Mouse (Mus musculus): ENCODE measurements around the gene Thop1.

Gene Thop1

DNA sequence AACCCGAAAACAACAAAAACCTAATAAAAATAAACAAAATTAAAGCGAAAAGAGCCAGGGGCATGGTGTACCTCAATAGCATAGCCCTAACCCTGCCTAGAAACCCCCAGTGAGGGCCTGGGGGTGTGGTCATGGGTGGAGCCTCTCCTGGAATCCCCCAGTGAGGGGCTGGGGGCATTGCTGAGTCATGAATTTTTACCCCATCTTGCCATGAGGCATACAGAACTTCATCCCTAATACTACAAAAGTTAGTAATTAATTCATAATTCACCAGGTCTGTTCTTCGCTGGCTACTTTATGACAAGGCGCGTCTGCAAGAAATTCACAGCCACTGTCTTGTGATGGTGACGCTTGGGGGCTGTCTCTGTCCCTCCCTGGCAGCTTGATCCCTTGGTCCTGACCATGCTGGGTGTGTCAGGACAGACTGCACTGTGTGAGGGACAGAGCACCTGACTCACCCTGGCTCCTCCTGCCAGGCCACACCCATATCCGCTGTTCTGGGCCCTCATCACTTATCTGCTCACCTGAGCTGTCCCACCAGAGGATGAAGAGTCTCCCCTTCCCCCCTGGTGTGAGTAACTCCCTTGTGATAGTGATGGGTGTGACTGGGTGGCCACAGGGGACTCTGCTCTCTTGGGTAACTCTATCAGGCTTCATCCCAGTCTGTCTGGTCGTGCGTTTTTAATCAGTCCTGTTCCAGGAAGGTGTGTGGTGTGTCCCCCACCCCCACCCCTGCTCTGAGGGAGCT lies 25.3 kb downstream of the Thop1 start:
- in situ Hi-C loops (cut with MboI; ENCODE audit: unreplicated experiment in 2 of 2): loop anchor here (5.0 kb wide), 3 partner anchors 32 to 77 kb away; no protein-coding TSS in a partner anchor

DNA sequence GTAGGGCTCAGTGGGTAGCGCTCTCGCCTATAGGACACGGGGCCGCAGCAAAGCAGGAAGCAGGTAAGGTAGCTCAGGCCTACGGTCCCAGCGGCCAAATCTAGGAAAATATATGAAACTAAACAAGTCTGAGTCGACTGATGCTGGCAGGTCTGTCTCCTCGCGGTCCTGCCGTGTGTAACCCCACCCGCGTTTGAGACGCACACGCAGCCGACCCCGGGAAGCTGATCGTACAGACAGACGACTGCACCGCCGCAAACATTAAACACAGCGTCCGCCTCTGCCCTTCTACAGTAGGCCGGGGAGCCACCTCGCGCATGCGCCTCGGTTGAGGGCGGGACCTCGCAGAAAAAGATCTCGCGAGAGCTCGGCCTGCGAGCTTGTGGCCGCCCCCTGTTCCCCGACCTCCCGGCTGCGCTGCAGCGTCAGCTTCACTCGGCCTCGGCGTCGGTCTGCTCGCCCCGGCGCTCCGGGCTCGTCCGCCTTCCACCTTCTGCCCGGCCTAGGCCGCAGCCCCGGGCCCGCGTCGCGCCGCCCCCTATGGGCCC lies 35.8 kb downstream of the Thop1 start, which contains the start of gene Map2k2:
Gene Map2k2, plus strand, starts transcription at position 351 of the 548 bp plus-strand sequence.
- in situ Hi-C loops (cut with MboI; ENCODE audit: unreplicated experiment in 2 of 2): no loop called here

DNA sequence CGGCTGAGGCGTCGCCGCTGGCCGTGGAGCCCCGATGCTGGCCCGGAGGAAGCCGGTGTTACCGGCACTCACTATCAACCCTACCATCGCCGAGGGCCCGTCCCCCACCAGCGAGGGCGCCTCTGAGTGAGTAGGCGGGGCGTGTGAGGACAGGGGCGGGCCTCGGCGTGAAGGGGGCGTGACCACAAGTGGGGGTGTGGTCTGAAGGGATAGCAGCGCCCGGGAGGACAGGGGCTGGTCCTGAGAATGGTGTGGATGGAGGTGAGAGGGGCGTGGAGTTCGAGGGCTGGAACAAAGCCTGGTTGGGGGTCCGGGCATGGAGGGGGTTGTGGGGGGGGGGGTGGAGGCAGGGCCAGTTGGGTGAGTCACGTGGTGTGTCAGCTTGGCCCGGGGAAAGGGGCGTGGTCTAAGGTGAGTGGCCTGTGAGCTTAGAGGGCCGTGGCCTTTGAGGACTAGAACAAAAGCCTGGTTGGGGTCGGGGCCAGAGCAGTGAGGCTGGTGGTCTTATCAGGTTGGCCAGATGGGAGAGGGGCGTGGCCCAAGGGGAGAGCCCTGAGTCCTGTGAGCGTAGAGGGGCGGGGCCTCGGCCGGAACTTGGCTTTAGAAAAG lies 36.4 kb downstream of the Thop1 start:
- in situ Hi-C loops (cut with MboI; ENCODE audit: unreplicated experiment in 2 of 2): no loop called here

DNA sequence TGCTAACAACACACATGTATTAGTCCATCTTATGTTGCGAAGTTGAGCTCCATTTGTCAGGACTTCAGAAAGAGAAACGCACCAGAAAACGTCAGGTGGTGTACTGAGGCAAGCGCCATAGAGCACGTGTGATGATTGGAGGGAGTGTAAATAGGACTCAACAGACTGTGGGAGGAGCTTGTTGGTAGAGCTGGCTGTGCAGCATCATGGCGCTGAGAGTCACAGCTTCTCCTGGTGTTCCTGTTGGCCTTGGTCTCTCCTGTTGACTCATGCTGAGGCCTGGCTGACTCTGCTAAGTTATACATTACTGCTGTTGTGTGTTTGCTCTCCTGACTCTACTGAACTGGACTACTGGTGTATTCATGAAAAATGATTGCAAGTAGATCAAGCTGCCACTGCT lies 43.1 kb downstream of the Thop1 start:
- in situ Hi-C loops (cut with MboI; ENCODE audit: unreplicated experiment in 2 of 2): no loop called here

DNA sequence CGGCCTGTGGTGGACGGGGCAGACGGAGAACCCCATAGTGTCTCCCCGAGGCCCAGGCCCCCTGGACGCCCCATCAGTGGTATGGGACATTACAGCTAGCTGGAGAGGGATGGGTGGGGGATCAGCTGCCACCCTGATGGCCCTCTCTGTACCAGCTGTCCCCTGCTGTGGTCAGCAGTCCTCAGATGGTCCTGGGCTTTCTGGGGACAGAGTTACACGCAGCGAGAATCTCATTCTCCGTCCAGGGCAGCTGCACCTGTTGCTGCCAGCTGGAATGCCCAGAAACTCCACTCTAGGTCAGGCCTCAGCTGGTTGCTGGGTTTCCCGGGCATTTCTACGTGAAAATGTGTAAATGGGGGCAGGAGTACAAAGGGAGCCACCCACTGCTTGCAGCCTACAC lies 49.8 kb downstream of the Thop1 start:
- in situ Hi-C loops (cut with MboI; ENCODE audit: unreplicated experiment in 2 of 2): no loop called here

DNA sequence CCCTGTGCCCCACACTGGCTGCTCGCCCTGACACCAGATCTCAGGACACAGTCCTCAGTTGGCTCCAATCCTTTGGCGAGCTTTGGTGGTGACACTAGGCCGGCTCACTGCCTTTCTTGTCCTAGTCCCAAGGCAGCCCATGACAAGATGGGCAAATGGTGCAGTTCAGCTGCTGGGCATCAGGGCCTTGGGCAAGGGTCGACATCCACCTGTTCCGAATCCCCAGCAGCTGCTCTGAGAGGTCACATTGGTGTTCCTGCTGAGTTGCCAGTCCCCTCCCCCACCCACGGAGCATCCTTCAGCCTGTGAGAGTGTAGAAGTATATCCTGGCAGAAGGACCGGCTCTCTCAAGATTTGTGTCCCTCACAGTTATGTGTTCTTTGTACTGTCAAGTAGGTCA lies 50.8 kb downstream of the Thop1 start:
- in situ Hi-C loops (cut with MboI; ENCODE audit: unreplicated experiment in 2 of 2): no loop called here

DNA sequence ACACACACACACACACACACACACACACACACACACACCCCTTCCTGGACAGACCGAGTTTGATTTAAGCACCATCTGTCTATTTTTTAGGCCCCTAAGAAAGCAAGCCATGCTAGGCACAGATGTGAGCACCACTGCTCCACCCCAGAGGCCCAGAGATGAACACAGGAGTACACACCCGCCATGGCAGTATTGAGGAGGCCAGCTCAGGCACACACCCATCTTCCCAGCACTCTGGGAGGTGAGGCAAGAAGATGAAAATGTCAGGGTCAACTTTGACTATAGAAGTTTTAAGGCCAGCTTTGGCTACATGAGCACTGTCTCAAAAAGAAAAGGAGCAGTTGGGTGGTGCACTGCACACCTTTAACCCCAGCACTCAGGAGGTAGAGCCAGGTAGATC lies 53.1 kb downstream of the Thop1 start:
- in situ Hi-C loops (cut with MboI; ENCODE audit: unreplicated experiment in 2 of 2): no loop called here

GRCm38 (mm10) chr10:81123500-81123899 lies 53.7 kb downstream of the Thop1 start:
- in situ Hi-C loops (cut with MboI; ENCODE audit: unreplicated experiment in 2 of 2): no loop called here

Data from v-Abl transformed pro-B cells (cell line).